11 mouse cellular contexts compared by ENCODE assay signal in genomic region chr10:121124481-121124880, GRCm38 (mm10).
DNase-seq lines count a peak whose midpoint lies in the region; ATAC-seq and TF ChIP-seq lines count a peak whose summit lies in the region.
"Had no signal": no experiment of that assay in that cellular context is flagged by ENCODE, and none has a peak within 500 bp of the region (broad histone marks: within the 10 kb centered on the region; RNA-seq: fewer than 3 reads in every experiment).

No protein-coding gene starts in this region.

- no peak overlapping the region for H3K4me3 ChIP-seq in left cerebral cortex, adult 2 months
- no peak overlapping the region for H3K4me3 ChIP-seq in kidney, postnatal 0 days (replicated peaks; ENCODE audit: low read depth, low read length)
- H3K4me3 ChIP-seq in hindbrain, embryonic 12.5 days, result no peak overlapping the region
- H3K4me3 ChIP-seq: embryonic facial prominence, embryonic 13.5 days; hindbrain, embryonic 15.5 days; megakaryocyte, embryonic 14.5 days had no signal

- no peaks in the 10 kb centered on the region for H3K9me3 ChIP-seq in kidney, postnatal 0 days (replicated peaks; ENCODE audit: low read length)
- H3K9me3 ChIP-seq in hindbrain, embryonic 12.5 days (replicated peaks), result no peaks in the 10 kb centered on the region
- H3K9me3 ChIP-seq: embryonic facial prominence, embryonic 13.5 days; hindbrain, embryonic 15.5 days had no signal

- no peak overlapping the region for H3K4me2 ChIP-seq in kidney, postnatal 0 days (ENCODE audit: low read length)
- H3K4me2 ChIP-seq in hindbrain, embryonic 12.5 days (replicated peaks), result no peak overlapping the region
- H3K4me2 ChIP-seq: embryonic facial prominence, embryonic 13.5 days; hindbrain, embryonic 15.5 days had no signal

- 93% methylated on average over 16 of the region's 16 CpGs for WGBS in kidney, postnatal 0 days
- WGBS in hindbrain, embryonic 12.5 days, result 93% methylated on average over 16 of the region's 16 CpGs

- ATAC-seq in CD4-positive, CD25-positive, alpha-beta regulatory T cell, adult 4 months, result no peak
- no peak for ATAC-seq in kidney, postnatal 0 days (replicated peaks; ENCODE audit: low FRiP score, low read depth)
- ATAC-seq in hindbrain, embryonic 12.5 days (ENCODE audit: low FRiP score), result no peak

- no peaks in the 10 kb centered on the region for H3K27me3 ChIP-seq in kidney, postnatal 0 days (ENCODE audit: insufficient read depth, low read length)
- no peaks in the 10 kb centered on the region for H3K27me3 ChIP-seq in hindbrain, embryonic 12.5 days
- H3K27me3 ChIP-seq: embryonic facial prominence, embryonic 13.5 days; hindbrain, embryonic 15.5 days; megakaryocyte, embryonic 14.5 days had no signal

- H3K9ac ChIP-seq in kidney, postnatal 0 days (ENCODE audit: low read depth, low read length), result no peak overlapping the region
- H3K9ac ChIP-seq in hindbrain, embryonic 12.5 days, result no peak overlapping the region
- H3K9ac ChIP-seq: embryonic facial prominence, embryonic 13.5 days; hindbrain, embryonic 15.5 days had no signal

- intact Hi-C loops in left cerebral cortex, adult 2 months (cut with DNase I), result no loop called here
- intact Hi-C loops in left cerebral cortex, postnatal 36 days (cut with DNase I), result no loop called here

- peak; percentile 15 for TF ChIP-seq CTCF in left cerebral cortex, adult 2 months (IDR thresholded peaks at IDR 0.05)
- peak; percentile 25; the same call in 1 of the 2 replicates for TF ChIP-seq CTCF in kidney, postnatal 0 days (IDR thresholded peaks at IDR 0.05; ENCODE audit: low read depth)

- H3K4me1 ChIP-seq in kidney, postnatal 0 days (replicated peaks; ENCODE audit: insufficient read depth, low read length), result no peaks in the 10 kb centered on the region
- no peaks in the 10 kb centered on the region for H3K4me1 ChIP-seq in hindbrain, embryonic 12.5 days
- H3K4me1 ChIP-seq: megakaryocyte, embryonic 14.5 days had no signal

- H3K27ac ChIP-seq in left cerebral cortex, adult 2 months, result no peak overlapping the region
- no peak overlapping the region for H3K27ac ChIP-seq in kidney, postnatal 0 days
- no peak overlapping the region for H3K27ac ChIP-seq in hindbrain, embryonic 12.5 days
- H3K27ac ChIP-seq: embryonic facial prominence, embryonic 13.5 days; hindbrain, embryonic 15.5 days had no signal

- H3K36me3 ChIP-seq in kidney, postnatal 0 days (ENCODE audit: insufficient read depth, low read length), result no peaks in the 10 kb centered on the region
- H3K36me3 ChIP-seq in hindbrain, embryonic 12.5 days, result no peaks in the 10 kb centered on the region
- H3K36me3 ChIP-seq: embryonic facial prominence, embryonic 13.5 days; hindbrain, embryonic 15.5 days had no signal

- peak; percentile 62 for DNase-seq in CD4-positive, CD25-positive, alpha-beta regulatory T cell, adult 2 months (ENCODE audit: low read depth, low spot score)
- DNase-seq in left cerebral cortex, adult 2 months (ENCODE audit: extremely low spot score in 1 of 2, low spot score in 2 of 2), result no peak
- no peak for DNase-seq in left cerebral cortex, postnatal 36 days (ENCODE audit: low spot score in 2 of 2)
- DNase-seq in kidney, postnatal 0 days (ENCODE audit: low spot score), result no peak
- peak; percentile 77 for DNase-seq in testis, postnatal 14 days (ENCODE audit: low spot score)
- no peak for DNase-seq in ovary, postnatal 10 days (ENCODE audit: low spot score)

Comparison
In these comparisons a context has a peak if more than half of its experiments do, and no peak if none do; other contexts are left out.
1. DNase-seq: peak in CD4-positive, CD25-positive, alpha-beta regulatory T cell, adult 2 months (single experiment) and testis, postnatal 14 days (single experiment); none in left cerebral cortex, adult 2 months (0 of 2), left cerebral cortex, postnatal 36 days (0 of 2), kidney, postnatal 0 days (single experiment) and ovary, postnatal 10 days (single experiment).